Comparison of ENCODE assay signal across 11 mouse cellular contexts in the genomic region with DNA sequence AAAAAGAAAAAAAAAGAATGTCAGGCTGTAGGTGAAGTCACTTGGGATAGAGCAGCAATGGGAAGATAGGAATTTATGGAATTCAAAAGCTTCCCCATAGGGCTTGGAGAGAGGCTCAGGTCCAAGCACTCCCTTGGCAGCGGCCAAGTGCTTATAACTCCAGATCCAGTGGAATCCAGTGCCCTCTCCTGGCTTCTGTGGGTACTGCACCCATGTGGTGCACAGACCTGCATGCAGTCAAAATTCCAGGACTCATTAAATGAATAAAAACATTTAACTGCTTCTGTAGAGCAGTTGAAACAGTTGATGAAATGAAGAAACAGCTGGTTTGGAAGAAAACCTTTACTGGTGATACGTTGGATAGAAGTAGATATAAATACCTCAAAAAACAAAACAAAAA.
DNase-seq lines count a peak whose midpoint lies in the region; ATAC-seq and TF ChIP-seq lines count a peak whose summit lies in the region.
"Had no signal": no experiment of that assay in that cellular context is flagged by ENCODE, and none has a peak within 500 bp of the region (broad histone marks: within the 10 kb centered on the region; RNA-seq: fewer than 3 reads in every experiment).

No protein-coding gene starts in this region.

- no peaks in the 10 kb centered on the region for H3K36me3 ChIP-seq in heart, postnatal 0 days (replicated peaks; ENCODE audit: control insufficient read depth, insufficient read depth, low read length)
- H3K36me3 ChIP-seq in heart, embryonic 10.5 days = no peaks in the 10 kb centered on the region
- H3K36me3 ChIP-seq in forebrain, embryonic 10.5 days (replicated peaks) = no peaks in the 10 kb centered on the region
- H3K36me3 ChIP-seq: hindbrain, embryonic 15.5 days had no signal

- no peak overlapping the region for H3K9ac ChIP-seq in heart, postnatal 0 days (replicated peaks; ENCODE audit: low read depth, low read length)
- H3K9ac ChIP-seq: hindbrain, embryonic 15.5 days had no signal

- no peaks in the 10 kb centered on the region; the same call in 1 of the 2 replicates for H3K9me3 ChIP-seq in heart, postnatal 0 days (replicated peaks; ENCODE audit: control insufficient read depth, low read length)
- H3K9me3 ChIP-seq in heart, embryonic 10.5 days = no peaks in the 10 kb centered on the region
- 0 out of 2 replicates have a peak, but pooled peaks cover 3% of the 10 kb centered on the region for H3K9me3 ChIP-seq in forebrain, embryonic 10.5 days
- H3K9me3 ChIP-seq: hindbrain, embryonic 15.5 days had no signal

- no peaks in the 10 kb centered on the region for H3K4me1 ChIP-seq in heart, postnatal 0 days (ENCODE audit: control insufficient read depth, insufficient read depth)
- 0 out of 2 replicates have a peak, but pooled peaks cover 4% of the 10 kb centered on the region for H3K4me1 ChIP-seq in heart, embryonic 10.5 days
- H3K4me1 ChIP-seq in forebrain, embryonic 10.5 days = no peaks in the 10 kb centered on the region
- H3K4me1 ChIP-seq: hindbrain, embryonic 15.5 days had no signal

- no peak for ATAC-seq in heart, postnatal 0 days (ENCODE audit: insufficient read depth, low read depth)

- peak; percentile 18 for TF ChIP-seq CTCF in heart, postnatal 0 days (IDR thresholded peaks at IDR 0.05; ENCODE audit: low read depth)

- 74% methylated on average over 2 of the region's 2 CpGs for WGBS in heart, postnatal 0 days
- WGBS in heart, embryonic 10.5 days = 82% methylated on average over 2 of the region's 2 CpGs
- WGBS in forebrain, embryonic 10.5 days = 92% methylated on average over 2 of the region's 2 CpGs

- H3K4me2 ChIP-seq in heart, postnatal 0 days (ENCODE audit: low read depth, low read length) = no peak overlapping the region
- H3K4me2 ChIP-seq: hindbrain, embryonic 15.5 days had no signal

- H3K27ac ChIP-seq in heart, postnatal 0 days (ENCODE audit: low read depth) = no peak overlapping the region
- H3K27ac ChIP-seq in heart, embryonic 10.5 days = no peak overlapping the region
- no peak overlapping the region for H3K27ac ChIP-seq in forebrain, embryonic 10.5 days
- H3K27ac ChIP-seq: hindbrain, embryonic 15.5 days; macrophage had no signal

- TF ChIP-seq EP300 in heart, postnatal 0 days (IDR thresholded peaks at IDR 0.05; ENCODE audit: low read depth) = no peak

- H3K27me3 ChIP-seq in heart, postnatal 0 days (ENCODE audit: control insufficient read depth, insufficient read depth, low read length) = no peaks in the 10 kb centered on the region
- no peaks in the 10 kb centered on the region for H3K27me3 ChIP-seq in heart, embryonic 10.5 days (ENCODE audit: insufficient read depth, poor library complexity, severe bottlenecking)
- no peaks in the 10 kb centered on the region; the same call in 1 of the 2 replicates for H3K27me3 ChIP-seq in forebrain, embryonic 10.5 days (ENCODE audit: poor library complexity, severe bottlenecking)
- H3K27me3 ChIP-seq: hindbrain, embryonic 15.5 days had no signal

- no peak overlapping the region for H3K4me3 ChIP-seq in heart, postnatal 0 days (ENCODE audit: low read depth, low read length)
- no peak overlapping the region for H3K4me3 ChIP-seq in heart, embryonic 10.5 days
- H3K4me3 ChIP-seq in forebrain, embryonic 10.5 days = no peak overlapping the region
- H3K4me3 ChIP-seq: hindbrain, embryonic 15.5 days had no signal

- DNase-seq in heart, postnatal 0 days (ENCODE audit: low spot score) = no peak
- no peak for DNase-seq in heart, embryonic 10.5 days (ENCODE audit: low spot score)
- peak; percentile 36 for DNase-seq in right cerebral cortex, postnatal 4 days
- DNase-seq in right cerebral cortex, postnatal 10 days (ENCODE audit: low spot score in 2 of 2) = no peak
- DNase-seq in R1 (ENCODE audit: low read depth, low spot score) = peak; percentile 90
- peak; percentile 15 for DNase-seq in thymus, postnatal 25 days
- no peak for DNase-seq in forebrain, embryonic 10.5 days (ENCODE audit: extremely low spot score, low spot score)
- DNase-seq in adrenal gland, postnatal 25 days = no peak
- DNase-seq: layer of hippocampus, postnatal 36 days had no signal

Comparison
In these comparisons a context has a peak if more than half of its experiments do, and no peak if none do; other contexts are left out.
1. DNase-seq: peak in right cerebral cortex, postnatal 4 days (single experiment), R1 (single experiment) and thymus, postnatal 25 days (single experiment); none in heart, postnatal 0 days (single experiment), heart, embryonic 10.5 days (single experiment), right cerebral cortex, postnatal 10 days (0 of 2), forebrain, embryonic 10.5 days (single experiment) and adrenal gland, postnatal 25 days (single experiment).